Mouse (Mus musculus) hindbrain, embryonic 13.5 days (tissue): Measurements from ENCODE around the gene Cort. TPM values are rescaled to one million over a fixed set of nuclear protein-coding genes. Genes with fewer than 3 reads are reported as not detected.

Source experiments
- ATAC-seq: fragments of 200-750 bp; cut with Nextera tagmentation; 2 replicates; pipeline ENCODE4 v1.8.0; 2017; ENCODE audit warnings: moderate TSS enrichment; ENCODE audit not compliant: low FRiP score
- H3K27ac ChIP-seq: fragments of 300-500 bp; sonication (generic); 2 replicates; pipeline ENCODE4 v1.5.1; 2015; ENCODE audit warnings: inconsistent platforms, mild to moderate bottlenecking, moderate library complexity
- H3K27me3 ChIP-seq: fragments of 300-500 bp; sonication (generic); 2 replicates; pipeline ENCODE4 v1.6.1; 2015; ENCODE audit warnings: mild to moderate bottlenecking, inconsistent platforms
- H3K36me3 ChIP-seq: fragments of 300-500 bp; sonication (generic); 2 replicates; pipeline ENCODE4 v1.6.1; 2015; ENCODE audit warnings: mild to moderate bottlenecking, inconsistent platforms
- H3K4me1 ChIP-seq: fragments of 300-500 bp; sonication (generic); replicated peaks from 2 replicates; pipeline ENCODE4 v1.6.1; 2015; ENCODE audit warnings: inconsistent platforms
- H3K4me2 ChIP-seq: fragments of 300-500 bp; sonication (generic); 2 replicates; pipeline ENCODE4 v1.6.1; 2015; ENCODE audit warnings: inconsistent platforms, mild to moderate bottlenecking, moderate library complexity
- H3K4me3 ChIP-seq: fragments of 300-500 bp; sonication (generic); 2 replicates; pipeline ENCODE4 v1.5.1; 2015; ENCODE audit warnings: mild to moderate bottlenecking, inconsistent platforms
- H3K9ac ChIP-seq: fragments of 300-500 bp; sonication (generic); 2 replicates; pipeline ENCODE4 v1.6.1; 2015; ENCODE audit warnings: mild to moderate bottlenecking, inconsistent platforms
- H3K9me3 ChIP-seq: fragments of 300-500 bp; sonication (generic); 2 replicates; pipeline ENCODE4 v1.6.1; 2016; ENCODE audit warnings: inconsistent platforms
- WGBS: fragments of 180-500 bp; shearing (Covaris S2); methylation state at CpG from one replicate; pipeline ENCODE4 v1.1.7; 2015; 5-methylcytosine and 5-hydroxymethylcytosine counted together
- polyA plus RNA-seq: library from polyadenylated mRNA; unstranded; fragments of >200 nt; fragmentation: Nextera tagmentation; extraction: Ambion mirVana; gene quantifications from 2 replicates; pipeline ENCODE4 v1.2.1, GENCODE M21; 2015

Gene Cort
- polyA plus RNA-seq, 1 experiment from 2014 or later = 0.35 TPM

- peaks cover 16% of the 10 kb centered on the region for H3K4me1 ChIP-seq
- no peaks in the 10 kb centered on the region for H3K9me3 ChIP-seq
- no peaks in the 10 kb centered on the region for H3K27me3 ChIP-seq
- no peak overlapping the region for H3K4me2 ChIP-seq
- H3K4me3 ChIP-seq = no peak overlapping the region
- 94% methylated on average over 6 of the region's 6 CpGs for WGBS
- H3K36me3 ChIP-seq = peaks cover 73% of the 10 kb centered on the region
- ATAC-seq = no peak
- H3K9ac ChIP-seq = no peak overlapping the region
- H3K27ac ChIP-seq = no peak overlapping the region
Observed at GRCm38 (mm10) chr4:149161166-149161565, 34.6 kb upstream of the Cort start.

- H3K27ac ChIP-seq = no peak overlapping the region
- H3K27me3 ChIP-seq = no peaks in the 10 kb centered on the region
- ATAC-seq = no peak
- no peak overlapping the region for H3K4me3 ChIP-seq
- no peak overlapping the region for H3K4me2 ChIP-seq
- WGBS = 91% methylated on average over 13 of the region's 13 CpGs
- no peaks in the 10 kb centered on the region for H3K9me3 ChIP-seq
- H3K4me1 ChIP-seq = peaks cover 5% of the 10 kb centered on the region
- H3K36me3 ChIP-seq = peaks cover 86% of the 10 kb centered on the region
- H3K9ac ChIP-seq = no peak overlapping the region
Observed at GRCm38 (mm10) chr4:149159891-149160290, 33.3 kb upstream of the Cort start.

- H3K27me3 ChIP-seq = no peaks in the 10 kb centered on the region
- no peak overlapping the region for H3K9ac ChIP-seq
- H3K4me1 ChIP-seq = 0 out of 2 replicates have a peak, but pooled peaks cover 4% of the 10 kb centered on the region
- H3K4me3 ChIP-seq = no peak overlapping the region
- 97% methylated on average over 2 of the region's 2 CpGs for WGBS
- peaks cover 93% of the 10 kb centered on the region for H3K36me3 ChIP-seq
- H3K9me3 ChIP-seq = no peaks in the 10 kb centered on the region
- H3K27ac ChIP-seq = no peak overlapping the region
- ATAC-seq = no peak
- H3K4me2 ChIP-seq = no peak overlapping the region
Observed at GRCm38 (mm10) chr4:149159203-149159602, 32.6 kb upstream of the Cort start.

- no peaks in the 10 kb centered on the region for H3K9me3 ChIP-seq
- peaks cover 99% of the 10 kb centered on the region for H3K36me3 ChIP-seq
- H3K9ac ChIP-seq = no peak overlapping the region
- ATAC-seq = no peak
- H3K4me2 ChIP-seq = no peak overlapping the region
- no peaks in the 10 kb centered on the region for H3K4me1 ChIP-seq
- no peaks in the 10 kb centered on the region for H3K27me3 ChIP-seq
- H3K27ac ChIP-seq = no peak overlapping the region
- H3K4me3 ChIP-seq = no peak overlapping the region
- 94% methylated on average over 8 of the region's 8 CpGs for WGBS
Observed at GRCm38 (mm10) chr4:149157415-149157973, 30.9 kb upstream of the Cort start.

GRCm38 (mm10) chr4:149155711-149156110, 29.1 kb upstream of the Cort start:
- Histone ChIP-seq H3K9me3 (no peaks in the 10 kb centered on the region), H3K9ac (no peak overlapping the region), H3K27ac (no peak overlapping the region), H3K4me2 (no peak overlapping the region), H3K4me3 (no peak overlapping the region), H3K27me3 (no peaks in the 10 kb centered on the region), H3K36me3 (peaks cover 99% of the 10 kb centered on the region), H3K4me1 (no peaks in the 10 kb centered on the region)
- 94% methylated on average over 6 of the region's 6 CpGs for WGBS
- ATAC-seq = no peak

- Histone ChIP-seq H3K9me3 (no peaks in the 10 kb centered on the region), H3K27me3 (no peaks in the 10 kb centered on the region)
- 97% methylated on average over 7 of the region's 7 CpGs for WGBS
Observed at GRCm38 (mm10) chr4:149154859-149155258, 28.3 kb upstream of the Cort start.

GRCm38 (mm10) chr4:149150721-149151120, 24.2 kb upstream of the Cort start:
- Histone ChIP-seq H3K4me1 (peaks cover 9% of the 10 kb centered on the region; the same call in 1 of the 2 replicates), H3K27me3 (no peaks in the 10 kb centered on the region), H3K9ac (no peak overlapping the region), H3K9me3 (no peaks in the 10 kb centered on the region), H3K4me2 (no peak overlapping the region), H3K4me3 (no peak overlapping the region), H3K36me3 (peaks cover 69% of the 10 kb centered on the region), H3K27ac (no peak overlapping the region)
- no peak for ATAC-seq
- 94% methylated on average over 11 of the region's 11 CpGs for WGBS

More at GRCm38 (mm10) chr4:149154859-149155258, 28.3 kb upstream of the Cort start:
- no peak for ATAC-seq
- Histone ChIP-seq H3K27ac (no peak overlapping the region), H3K4me1 (no peaks in the 10 kb centered on the region), H3K4me2 (no peak overlapping the region), H3K9ac (no peak overlapping the region), H3K36me3 (peaks cover 99% of the 10 kb centered on the region), H3K4me3 (no peak overlapping the region)

GRCm38 (mm10) chr4:149150256-149150655, 23.7 kb upstream of the Cort start:
- ATAC-seq = no peak
- 78% methylated on average over 11 of the region's 11 CpGs for WGBS
- H3K27me3 ChIP-seq = no peaks in the 10 kb centered on the region
- no peak overlapping the region for H3K27ac ChIP-seq
- no peaks in the 10 kb centered on the region for H3K9me3 ChIP-seq
- H3K4me1 ChIP-seq = peaks cover 9% of the 10 kb centered on the region; the same call in 1 of the 2 replicates
- H3K36me3 ChIP-seq = peaks cover 64% of the 10 kb centered on the region
- no peak overlapping the region for H3K4me3 ChIP-seq
- H3K9ac ChIP-seq = no peak overlapping the region
- H3K4me2 ChIP-seq = no peak overlapping the region

GRCm38 (mm10) chr4:149149611-149150010, 23.0 kb upstream of the Cort start:
- Histone ChIP-seq H3K27ac (peak overlapping the region; percentile 62), H3K27me3 (no peaks in the 10 kb centered on the region), H3K36me3 (peaks cover 58% of the 10 kb centered on the region), H3K4me3 (no peak overlapping the region), H3K4me2 (no peak overlapping the region), H3K9ac (no peak overlapping the region), H3K9me3 (no peaks in the 10 kb centered on the region), H3K4me1 (peaks cover 9% of the 10 kb centered on the region; the same call in 1 of the 2 replicates)
- WGBS = 77% methylated on average over 7 of the region's 7 CpGs
- no peak for ATAC-seq

GRCm38 (mm10) chr4:149149196-149149595, 22.6 kb upstream of the Cort start:
- peak overlapping the region; percentile 62 for H3K27ac ChIP-seq

GRCm38 (mm10) chr4:149148084-149148483, 21.5 kb upstream of the Cort start:
- Histone ChIP-seq H3K36me3 (peaks cover 42% of the 10 kb centered on the region), H3K4me3 (no peak overlapping the region), H3K4me2 (no peak overlapping the region), H3K27me3 (no peaks in the 10 kb centered on the region), H3K9me3 (no peaks in the 10 kb centered on the region), H3K9ac (no peak overlapping the region), H3K4me1 (peaks cover 10% of the 10 kb centered on the region; the same call in 1 of the 2 replicates), H3K27ac (no peak overlapping the region)
- 84% methylated on average over 4 of the region's 4 CpGs for WGBS
- no peak for ATAC-seq

More at GRCm38 (mm10) chr4:149149196-149149595, 22.6 kb upstream of the Cort start:
- Histone ChIP-seq H3K4me3 (no peak overlapping the region), H3K9ac (no peak overlapping the region), H3K9me3 (no peaks in the 10 kb centered on the region), H3K4me1 (peaks cover 10% of the 10 kb centered on the region; the same call in 1 of the 2 replicates), H3K4me2 (no peak overlapping the region), H3K27me3 (no peaks in the 10 kb centered on the region), H3K36me3 (peaks cover 54% of the 10 kb centered on the region)
- no peak for ATAC-seq
- 82% methylated on average over 9 of the region's 9 CpGs for WGBS

- no peak overlapping the region for H3K4me3 ChIP-seq
- peaks cover 10% of the 10 kb centered on the region; the same call in 1 of the 2 replicates for H3K4me1 ChIP-seq
- no peaks in the 10 kb centered on the region for H3K27me3 ChIP-seq
- H3K27ac ChIP-seq = no peak overlapping the region
- ATAC-seq = no peak
- peaks cover 37% of the 10 kb centered on the region for H3K36me3 ChIP-seq
- WGBS = 84% methylated on average over 7 of the region's 7 CpGs
- no peak overlapping the region for H3K9ac ChIP-seq
- no peaks in the 10 kb centered on the region for H3K9me3 ChIP-seq
- no peak overlapping the region for H3K4me2 ChIP-seq
Observed at GRCm38 (mm10) chr4:149147528-149147927, 21.0 kb upstream of the Cort start.

GRCm38 (mm10) chr4:149145151-149145550, 18.6 kb upstream of the Cort start:
- Histone ChIP-seq H3K9ac (no peak overlapping the region), H3K36me3 (peaks cover 13% of the 10 kb centered on the region), H3K27ac (no peak overlapping the region), H3K27me3 (no peaks in the 10 kb centered on the region), H3K9me3 (no peaks in the 10 kb centered on the region), H3K4me2 (no peak overlapping the region), H3K4me3 (no peak overlapping the region), H3K4me1 (peaks cover 10% of the 10 kb centered on the region; the same call in 1 of the 2 replicates)
- 0 out of 2 replicates have a peak, but pooled peaks have one; percentile 27 for ATAC-seq
- WGBS = 84% methylated on average over 4 of the region's 4 CpGs
